Mouse (Mus musculus): ENCODE data around the gene Fhod1. TPM values are rescaled to one million over a fixed set of nuclear protein-coding genes. Genes with fewer than 3 reads are reported as not detected.
A peak's percentile ranks its signal among the peaks of the same experiment; 100 is the strongest.

Gene Fhod1
- polyA plus RNA-seq, 1 experiment from 2014 or later = 6.0 TPM

DNA sequence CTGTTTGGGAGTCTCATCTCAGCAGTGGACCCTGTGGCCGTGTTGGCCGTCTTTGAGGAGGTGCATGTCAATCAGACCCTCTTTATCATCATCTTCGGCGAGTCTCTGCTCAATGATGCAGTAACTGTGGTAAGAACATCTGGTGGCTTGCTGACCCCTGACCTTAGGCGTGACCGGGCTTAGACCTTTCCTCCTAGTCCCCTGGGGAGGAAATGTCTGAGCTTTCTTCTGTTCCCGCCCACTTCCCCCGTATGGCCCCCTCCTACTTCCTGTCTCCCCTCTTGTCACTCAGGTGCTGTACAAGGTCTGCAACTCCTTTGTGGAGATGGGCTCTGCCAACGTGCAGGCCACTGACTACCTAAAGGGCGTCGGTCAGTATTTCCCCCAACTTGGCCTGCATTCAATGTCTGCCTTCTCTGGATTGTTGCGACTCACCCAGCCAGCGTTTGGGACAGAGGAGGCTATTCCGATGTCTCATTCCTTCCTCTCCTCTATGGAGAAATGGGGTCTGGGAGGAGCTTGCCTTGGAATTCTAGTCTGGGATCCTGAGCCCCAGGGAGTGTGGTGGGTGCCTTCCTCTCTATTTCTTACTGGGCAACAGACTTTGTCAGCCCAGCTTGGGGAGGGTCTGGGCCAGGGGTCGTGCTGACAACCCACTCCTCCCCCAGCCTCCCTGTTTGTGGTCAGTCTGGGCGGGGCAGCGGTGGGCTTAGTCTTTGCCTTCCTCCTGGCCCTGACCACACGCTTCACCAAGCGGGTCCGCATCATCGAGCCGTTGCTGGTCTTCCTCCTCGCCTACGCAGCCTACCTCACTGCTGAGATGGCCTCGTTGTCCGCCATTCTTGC lies 7.6 kb upstream of the Fhod1 start:
- Histone ChIP-seq H3K4me3 (ENCODE audit: low read length) (no peak overlapping the region), H3K27me3 (ENCODE audit: control insufficient read depth, insufficient read depth, low read length) (no peaks in the 10 kb centered on the region; the same call in 1 of the 2 replicates), H3K9me3 (ENCODE audit: control insufficient read depth, low read length) (no peaks in the 10 kb centered on the region), H3K27ac (ENCODE audit: low read depth, low read length) (no peak overlapping the region), H3K36me3 (ENCODE audit: control insufficient read depth, insufficient read depth, low read length) (no peaks in the 10 kb centered on the region), H3K4me1 (ENCODE audit: control insufficient read depth, insufficient read depth, low read length) (peaks cover 7% of the 10 kb centered on the region; the same call in 1 of the 2 replicates), H3K4me2 (replicated peaks; ENCODE audit: low read depth, low read length) (no peak overlapping the region), H3K9ac (ENCODE audit: low read depth, low read length) (no peak overlapping the region)
- 60% methylated on average over 26 of the region's 26 CpGs for WGBS
- no peak for ATAC-seq (ENCODE audit: low FRiP score, low TSS enrichment)

DNA sequence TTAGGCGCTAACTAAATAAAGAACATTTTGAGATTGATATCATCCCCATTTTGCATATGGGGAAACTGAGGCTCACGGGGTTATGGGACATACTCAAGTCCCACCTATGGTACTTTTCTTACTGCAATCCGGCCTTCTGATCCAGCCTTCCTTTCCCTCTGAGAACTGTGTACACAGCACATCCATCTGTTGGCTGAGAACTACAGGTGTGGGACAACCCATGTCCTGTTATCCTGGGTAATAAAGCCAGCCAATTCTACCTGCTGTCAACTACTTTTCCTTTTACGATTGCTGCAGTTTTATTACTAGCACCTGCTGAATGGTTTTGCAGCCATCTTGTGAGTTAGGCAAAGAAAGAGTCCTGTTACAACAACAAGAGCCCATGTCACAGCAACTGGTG lies 6.8 kb upstream of the Fhod1 start:
- H3K9ac ChIP-seq (ENCODE audit: low read depth, low read length) = no peak overlapping the region
- WGBS = 81% methylated on average over 4 of the region's 4 CpGs
- H3K36me3 ChIP-seq (ENCODE audit: control insufficient read depth, insufficient read depth, low read length) = no peaks in the 10 kb centered on the region
- no peaks in the 10 kb centered on the region; the same call in 1 of the 2 replicates for H3K27me3 ChIP-seq (ENCODE audit: control insufficient read depth, insufficient read depth, low read length)
- H3K4me2 ChIP-seq (replicated peaks; ENCODE audit: low read depth, low read length) = no peak overlapping the region
- H3K27ac ChIP-seq (ENCODE audit: low read depth, low read length) = no peak overlapping the region
- H3K4me1 ChIP-seq (ENCODE audit: control insufficient read depth, insufficient read depth, low read length) = peaks cover 7% of the 10 kb centered on the region; the same call in 1 of the 2 replicates
- no peak overlapping the region for H3K4me3 ChIP-seq (ENCODE audit: low read length)
- ATAC-seq (ENCODE audit: low FRiP score, low TSS enrichment) = no peak
- no peaks in the 10 kb centered on the region for H3K9me3 ChIP-seq (ENCODE audit: control insufficient read depth, low read length)

GRCm38 (mm10) chr8:105353583-105354135 lies 5.9 kb upstream of the Fhod1 start:
- no peaks in the 10 kb centered on the region for H3K9me3 ChIP-seq (ENCODE audit: control insufficient read depth, low read length)
- no peak overlapping the region for H3K4me3 ChIP-seq (ENCODE audit: low read length)
- H3K4me2 ChIP-seq (replicated peaks; ENCODE audit: low read depth, low read length) = no peak overlapping the region
- 76% methylated on average over 8 of the region's 8 CpGs for WGBS
- no peak overlapping the region for H3K27ac ChIP-seq (ENCODE audit: low read depth, low read length)
- no peak overlapping the region for H3K9ac ChIP-seq (ENCODE audit: low read depth, low read length)
- no peaks in the 10 kb centered on the region for H3K27me3 ChIP-seq (ENCODE audit: control insufficient read depth, insufficient read depth, low read length)
- ATAC-seq (ENCODE audit: low FRiP score, low TSS enrichment) = no peak
- H3K36me3 ChIP-seq (ENCODE audit: control insufficient read depth, insufficient read depth, low read length) = no peaks in the 10 kb centered on the region
- H3K4me1 ChIP-seq (ENCODE audit: control insufficient read depth, insufficient read depth, low read length) = peaks cover 8% of the 10 kb centered on the region; the same call in 1 of the 2 replicates

DNA sequence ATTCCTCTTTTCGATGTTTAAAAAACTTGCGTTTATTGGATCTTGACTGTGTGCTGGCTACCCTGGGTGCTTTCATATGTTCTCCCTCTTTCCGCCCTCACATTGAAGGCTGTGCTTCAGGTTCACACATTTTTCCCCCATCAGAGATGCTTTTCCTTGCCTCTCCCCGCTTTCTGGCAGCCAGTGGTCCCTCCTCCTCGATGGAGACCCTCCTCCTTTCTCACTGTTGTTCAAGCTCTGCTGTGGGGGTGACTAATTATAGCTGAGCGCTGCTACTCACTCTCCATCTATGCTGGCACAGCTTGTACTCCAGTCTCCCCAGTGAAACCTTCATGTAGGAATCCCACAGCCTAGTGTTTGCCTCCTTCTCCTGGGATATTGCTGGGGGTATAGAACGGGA lies 2.4 kb upstream of the Fhod1 start:
- no peaks in the 10 kb centered on the region for H3K36me3 ChIP-seq (ENCODE audit: control insufficient read depth, insufficient read depth, low read length)
- no peaks in the 10 kb centered on the region for H3K9me3 ChIP-seq (ENCODE audit: control insufficient read depth, low read length)
- peaks cover 26% of the 10 kb centered on the region for H3K4me1 ChIP-seq (ENCODE audit: control insufficient read depth, insufficient read depth, low read length)
- H3K9ac ChIP-seq (ENCODE audit: low read depth, low read length) = no peak overlapping the region
- no peaks in the 10 kb centered on the region for H3K27me3 ChIP-seq (ENCODE audit: control insufficient read depth, insufficient read depth, low read length)
- no peak overlapping the region for H3K4me3 ChIP-seq (ENCODE audit: low read length)
- H3K27ac ChIP-seq (ENCODE audit: low read depth, low read length) = no peak overlapping the region
- H3K4me2 ChIP-seq (replicated peaks; ENCODE audit: low read depth, low read length) = peak overlapping the region; percentile 92; the same call in 1 of the 2 replicates
- ATAC-seq (ENCODE audit: low FRiP score, low TSS enrichment) = no peak
- WGBS = 49% methylated on average over 7 of the region's 7 CpGs

- Histone ChIP-seq H3K4me3 (ENCODE audit: low read length) (peak overlapping the region; percentile 79), H3K9me3 (ENCODE audit: control insufficient read depth, low read length) (no peaks in the 10 kb centered on the region), H3K36me3 (ENCODE audit: control insufficient read depth, insufficient read depth, low read length) (no peaks in the 10 kb centered on the region), H3K4me1 (ENCODE audit: control insufficient read depth, insufficient read depth, low read length) (peaks cover 27% of the 10 kb centered on the region), H3K4me2 (replicated peaks; ENCODE audit: low read depth, low read length) (peak overlapping the region; percentile 92), H3K27me3 (ENCODE audit: control insufficient read depth, insufficient read depth, low read length) (no peaks in the 10 kb centered on the region), H3K9ac (ENCODE audit: low read depth, low read length) (peak overlapping the region; percentile 67), H3K27ac (ENCODE audit: low read depth, low read length) (peak overlapping the region; percentile 37; the same call in 1 of the 2 replicates)
- WGBS = under 1% methylated on average over 43 of the region's 48 CpGs
- ATAC-seq (ENCODE audit: low FRiP score, low TSS enrichment) = peak; percentile 5; the same call in 1 of the 2 replicates
These were observed 1.5 kb upstream of the Fhod1 start for GRCm38 (mm10) chr8:105349096-105349771.

DNA sequence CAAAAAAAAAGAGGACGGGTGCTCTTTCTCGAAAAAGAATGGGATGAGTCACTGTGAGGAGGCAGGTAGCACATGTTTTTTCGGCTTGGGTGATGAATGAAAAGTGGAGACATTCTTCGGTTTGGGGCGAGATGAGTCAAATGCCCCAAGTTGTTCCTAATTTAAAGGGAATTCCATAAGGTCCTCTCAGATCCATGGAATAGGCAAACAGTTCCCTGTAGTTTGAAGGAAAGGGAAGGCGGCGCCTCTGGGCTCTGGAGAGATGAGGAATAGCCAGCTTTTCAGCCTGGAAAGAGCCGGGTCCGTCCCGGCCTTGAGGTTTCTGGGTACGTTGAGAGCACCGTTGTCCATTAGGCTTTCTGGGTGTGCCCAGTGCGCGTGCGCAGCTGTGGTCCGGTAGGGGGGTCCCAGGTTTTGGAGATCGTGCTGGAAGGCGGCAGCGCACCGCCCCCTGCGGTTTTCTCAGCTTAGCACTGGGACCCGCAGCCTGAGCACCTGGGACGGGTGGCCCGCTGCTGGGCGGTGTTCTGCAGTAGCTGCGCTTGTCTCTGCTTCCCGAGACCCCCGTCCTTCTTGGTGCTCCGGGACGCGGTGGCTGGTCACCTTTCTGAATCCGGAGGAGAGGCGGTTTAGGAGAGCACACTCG lies 820 bp upstream of the Fhod1 start, which contains the start of gene Slc9a5:
TSS of gene Slc9a5 (plus strand) at position 394 of the 646 bp plus-strand sequence.
- peak; percentile 10; the same call in 1 of the 2 replicates for ATAC-seq (ENCODE audit: low FRiP score, low TSS enrichment)
- H3K4me2 ChIP-seq (replicated peaks; ENCODE audit: low read depth, low read length) = peak within 1 kb of the TSS; percentile 92
- H3K27ac ChIP-seq (ENCODE audit: low read depth, low read length) = peak within 1 kb of the TSS; percentile 84; the same call in 1 of the 2 replicates
- WGBS = under 1% methylated on average over 34 of the region's 34 CpGs
- peak within 1 kb of the TSS; percentile 74 for H3K9ac ChIP-seq (ENCODE audit: low read depth, low read length)
- peaks cover 27% of the 10 kb centered on the region for H3K4me1 ChIP-seq (ENCODE audit: control insufficient read depth, insufficient read depth, low read length)
- peak within 1 kb of the TSS; percentile 79 for H3K4me3 ChIP-seq (ENCODE audit: low read length)
- H3K36me3 ChIP-seq (ENCODE audit: control insufficient read depth, insufficient read depth, low read length) = no peaks in the 10 kb centered on the region
- no peaks in the 10 kb centered on the region for H3K27me3 ChIP-seq (ENCODE audit: control insufficient read depth, insufficient read depth, low read length)
- H3K9me3 ChIP-seq (ENCODE audit: control insufficient read depth, low read length) = no peaks in the 10 kb centered on the region

DNA sequence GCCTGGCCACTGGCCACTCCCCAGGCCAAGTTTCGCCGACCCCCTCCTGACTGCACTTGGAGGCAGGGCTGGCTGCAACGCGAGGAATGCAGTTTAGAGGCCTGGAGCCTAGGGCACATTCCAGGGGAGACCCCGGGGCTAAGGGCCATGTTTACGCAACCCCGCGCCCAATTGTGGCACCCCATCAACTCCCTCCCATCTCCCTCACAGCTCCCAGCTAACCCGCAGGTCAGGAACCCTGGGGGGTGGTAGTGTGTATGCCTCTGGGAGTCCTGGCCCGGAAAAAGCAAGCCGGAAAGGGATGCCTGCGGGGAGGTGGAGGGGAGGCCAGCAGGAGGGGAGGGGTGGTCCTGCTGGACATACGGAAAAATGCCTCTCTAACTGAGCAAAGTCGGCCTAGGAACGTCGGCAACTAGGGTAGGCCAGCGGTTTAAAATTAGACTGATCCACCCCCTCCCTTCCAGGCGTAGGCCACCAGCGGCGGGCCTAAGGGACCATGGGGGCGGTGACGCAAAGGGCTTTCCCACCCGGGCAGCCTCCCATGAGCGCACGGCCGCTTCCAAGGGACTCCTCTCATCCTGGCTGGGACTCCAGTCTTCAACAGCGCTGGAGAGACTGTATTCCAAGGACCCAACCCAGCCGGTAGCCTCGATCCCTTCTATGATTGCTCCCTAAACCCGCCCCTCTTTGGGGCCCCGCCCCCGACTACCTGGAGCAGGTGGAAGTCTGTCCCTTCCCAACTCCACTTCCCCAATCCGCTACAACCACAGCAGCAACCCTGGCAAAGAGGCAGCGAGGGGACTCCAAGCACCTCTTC lies 934 bp downstream of the Fhod1 start:
- Histone ChIP-seq H3K9me3 (ENCODE audit: control insufficient read depth, low read length) (no peaks in the 10 kb centered on the region), H3K27me3 (ENCODE audit: control insufficient read depth, insufficient read depth, low read length) (no peaks in the 10 kb centered on the region), H3K9ac (ENCODE audit: low read depth, low read length) (peak overlapping the region; percentile 74), H3K27ac (ENCODE audit: low read depth, low read length) (peak overlapping the region; percentile 84), H3K4me3 (ENCODE audit: low read length) (peak overlapping the region; percentile 79), H3K4me2 (replicated peaks; ENCODE audit: low read depth, low read length) (peak overlapping the region; percentile 92), H3K4me1 (ENCODE audit: control insufficient read depth, insufficient read depth, low read length) (peaks cover 27% of the 10 kb centered on the region), H3K36me3 (ENCODE audit: control insufficient read depth, insufficient read depth, low read length) (no peaks in the 10 kb centered on the region)
- 1% methylated on average over 28 of the region's 34 CpGs for WGBS
- peak; percentile 41 for ATAC-seq (ENCODE audit: low FRiP score, low TSS enrichment)
